Mouse (Mus musculus): ENCODE measurements around the gene Rcl1.

Rcl1 gene

DNA sequence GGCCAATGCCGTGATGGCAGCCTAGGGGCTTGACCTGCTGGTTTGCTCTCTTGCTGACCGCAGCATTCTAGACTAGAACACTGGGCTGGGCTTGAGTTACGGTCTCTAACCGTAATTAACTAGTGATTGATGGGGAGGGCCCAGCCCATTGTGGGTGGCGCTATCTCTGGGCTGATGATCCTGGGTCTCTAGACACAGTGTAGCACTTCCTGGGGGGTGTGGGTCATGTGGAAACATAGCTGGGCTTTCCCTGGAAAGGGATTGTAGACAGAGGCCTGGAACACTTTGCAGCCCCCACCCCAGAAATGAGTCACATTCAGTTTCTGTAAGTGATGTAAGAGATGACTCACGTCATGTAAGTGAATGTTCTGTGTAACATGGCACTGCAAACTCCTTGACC lies 48.9 kb downstream of the Rcl1 start:
- no peak for DNase-seq (ENCODE audit: low spot score in 2 of 2)

DNA sequence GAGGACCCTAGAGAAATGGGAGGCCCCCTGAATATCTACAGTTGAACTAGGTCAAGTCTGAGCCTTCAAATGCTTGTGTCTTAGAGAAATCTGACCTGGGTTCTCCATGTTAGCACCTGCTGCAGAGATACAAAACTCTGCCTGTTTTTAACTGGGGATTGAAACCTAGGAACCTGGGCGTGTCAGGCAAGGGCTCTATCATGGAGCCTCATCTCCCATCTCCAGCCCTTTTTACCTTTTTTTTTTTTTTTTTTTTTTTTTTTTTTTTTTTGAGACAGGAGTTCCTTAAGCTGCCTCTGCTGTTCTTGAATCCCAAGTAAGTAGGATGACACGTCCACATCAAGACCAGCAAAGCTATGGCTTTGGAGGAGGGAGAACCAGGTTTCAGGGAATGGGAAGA lies 50.3 kb downstream of the Rcl1 start:
- no peak for DNase-seq (ENCODE audit: low spot score in 2 of 2)

DNA sequence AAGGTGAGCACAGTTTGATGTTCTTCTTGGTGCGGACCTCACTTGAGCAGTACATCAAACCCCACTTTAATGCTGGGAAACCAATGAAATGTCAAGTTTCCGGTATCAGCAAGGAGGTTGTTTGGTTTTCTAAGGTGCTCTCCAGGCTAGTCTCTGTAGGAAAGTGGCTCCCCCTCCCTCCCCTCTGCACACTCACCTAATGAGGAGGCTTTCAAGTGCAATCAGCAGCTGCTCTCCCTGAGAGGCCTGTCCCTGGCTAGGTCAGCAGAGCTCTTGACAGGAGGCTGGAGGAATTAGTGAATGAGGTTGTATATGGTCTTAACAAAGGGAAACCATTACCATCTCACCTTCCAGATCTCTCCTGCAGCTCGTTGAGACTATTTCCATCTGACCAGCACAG lies 54.4 kb downstream of the Rcl1 start:
- DNase-seq (ENCODE audit: low spot score in 2 of 2), result no peak

DNA sequence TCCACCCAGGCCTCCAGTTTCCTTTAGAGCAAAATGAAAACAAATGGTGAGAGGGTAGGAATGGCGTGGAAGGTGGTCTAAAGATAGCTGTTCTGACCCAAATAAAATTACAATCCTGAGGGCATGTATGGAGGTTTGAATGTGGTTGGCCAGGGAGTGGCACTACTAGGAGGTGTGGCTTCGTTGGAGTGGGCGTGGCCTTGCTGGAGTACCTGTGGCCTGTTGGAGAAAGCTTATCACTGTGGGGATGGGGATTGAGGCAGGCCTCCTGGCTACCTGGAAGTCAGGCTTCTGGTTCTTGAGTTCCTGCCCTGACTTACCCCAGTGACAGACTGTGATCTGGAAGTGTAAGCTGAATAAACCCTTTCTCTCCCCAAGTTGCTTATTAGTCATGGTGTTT lies 55.2 kb downstream of the Rcl1 start:
- DNase-seq (ENCODE audit: low spot score in 2 of 2), result no peak

DNA sequence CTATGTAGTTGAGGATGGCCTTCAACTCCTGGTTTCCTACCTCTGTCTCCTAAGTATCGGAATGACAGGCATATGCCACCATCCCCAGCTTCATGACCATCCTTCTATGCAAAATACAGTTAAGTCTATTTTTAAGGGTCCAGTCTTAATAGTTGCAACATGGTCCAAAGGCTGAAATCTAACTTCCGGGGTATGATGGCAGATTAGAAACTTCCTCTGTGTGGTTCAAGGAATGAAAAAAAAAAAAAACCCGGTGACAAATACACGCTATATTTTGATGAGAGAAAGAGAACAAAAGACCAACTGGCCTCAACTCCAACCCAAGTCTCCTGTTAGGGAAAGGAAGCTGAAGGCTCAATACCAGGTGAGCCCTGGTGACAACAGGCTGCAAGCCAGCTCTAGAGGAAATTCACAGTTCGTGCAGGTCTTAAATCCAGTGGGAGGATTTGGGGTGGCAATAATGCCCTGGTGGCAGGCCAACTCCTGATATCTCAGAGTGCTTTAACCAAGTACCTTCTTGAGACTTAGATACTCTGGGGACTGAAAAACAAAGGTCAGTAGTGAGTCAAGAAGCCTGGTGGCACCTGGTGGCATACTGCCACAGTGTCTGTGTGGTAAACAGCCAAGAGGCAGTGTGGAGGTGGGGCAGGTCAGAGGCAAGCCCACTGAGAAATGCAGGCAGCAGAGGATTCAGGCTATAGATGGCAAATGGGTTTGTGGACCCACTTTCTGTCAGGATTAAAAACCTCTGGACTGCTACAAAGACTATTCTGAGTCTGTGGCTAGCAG lies 56.7 kb downstream of the Rcl1 start:
- no peak for DNase-seq (ENCODE audit: low spot score in 2 of 2)

DNA sequence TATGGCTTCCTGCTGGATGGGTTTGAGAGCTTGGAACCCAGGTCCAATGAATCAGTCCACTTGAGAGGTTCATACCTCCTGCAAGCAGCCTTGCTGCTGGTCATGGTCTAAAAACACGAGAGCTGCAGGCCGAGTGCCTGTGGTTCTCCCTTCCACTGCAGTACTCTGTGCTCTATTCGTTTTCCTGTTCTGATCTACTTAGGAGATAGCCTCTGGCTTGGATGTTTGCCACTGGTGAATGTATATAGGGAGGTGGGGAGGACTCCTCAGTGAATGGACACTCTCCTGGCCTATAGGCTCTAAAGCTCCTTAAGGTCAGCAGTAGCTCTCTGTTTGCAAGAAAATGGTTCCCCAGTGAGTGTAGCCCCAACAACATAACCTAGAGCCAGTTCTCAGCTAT lies 57.3 kb downstream of the Rcl1 start:
- no peak for DNase-seq (ENCODE audit: low spot score in 2 of 2)

DNA sequence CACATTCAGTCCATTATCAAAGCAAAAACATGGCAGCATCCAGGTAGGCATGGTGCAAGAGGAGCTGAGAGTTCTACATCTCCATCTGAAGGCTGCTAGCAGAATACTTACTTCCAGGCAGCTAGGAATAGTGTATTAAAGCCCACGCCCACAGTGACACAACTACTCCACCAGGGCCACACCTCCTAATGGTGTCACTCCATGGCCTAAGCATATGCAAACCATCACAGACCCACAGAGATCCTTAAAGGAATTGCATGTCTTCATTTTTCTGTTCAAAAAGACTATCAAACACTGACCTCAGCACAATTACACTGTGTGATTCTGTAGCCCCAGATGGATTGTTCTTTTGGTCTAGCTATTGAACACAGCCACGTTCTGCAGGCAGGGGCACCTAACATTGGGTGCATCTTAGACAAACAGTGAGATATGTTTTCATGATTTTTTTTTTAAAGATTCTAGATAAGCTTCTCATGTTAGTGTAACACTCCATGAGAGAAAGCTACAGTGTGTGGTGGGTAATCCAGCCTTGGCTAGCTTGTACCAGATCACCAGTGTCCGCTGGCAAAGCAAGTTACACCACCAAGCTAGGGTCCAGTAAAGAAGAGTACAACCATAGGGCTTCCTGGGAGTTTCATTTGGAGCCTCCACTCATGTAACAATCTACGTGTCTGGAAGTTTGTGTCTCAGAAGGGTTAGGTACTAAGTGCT lies 62.8 kb downstream of the Rcl1 start:
- DNase-seq (ENCODE audit: low spot score in 2 of 2), result no peak

DNA sequence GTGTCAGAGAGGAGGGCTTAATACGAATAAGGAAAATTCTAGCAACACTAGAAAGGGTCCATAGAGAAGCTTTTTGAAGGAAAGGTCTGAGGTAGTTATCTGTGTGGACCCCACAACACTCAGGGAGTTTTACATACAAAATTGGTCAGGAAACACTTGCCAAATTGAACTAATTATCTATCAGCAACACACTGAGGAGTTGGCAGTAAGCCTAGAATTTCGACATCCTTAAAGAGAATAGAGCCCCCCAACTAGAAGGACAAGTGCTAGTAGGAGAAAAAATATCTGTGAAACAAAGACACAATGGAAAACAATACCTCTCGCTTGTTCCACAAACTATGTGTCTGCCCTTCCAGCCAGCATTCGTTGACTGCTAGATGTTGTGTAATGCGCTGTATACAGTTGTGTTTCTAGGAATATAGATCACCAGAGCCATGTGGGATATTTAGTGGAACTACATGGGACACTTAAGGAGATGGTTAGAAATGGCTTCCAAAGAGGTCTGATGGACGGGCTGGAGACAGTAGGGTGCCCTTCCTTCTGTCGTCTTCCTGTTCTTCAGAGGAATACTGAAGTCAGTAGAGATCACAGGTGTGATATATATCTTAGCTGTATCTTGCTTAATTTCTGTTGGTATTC lies 63.5 kb downstream of the Rcl1 start:
- DNase-seq (ENCODE audit: low spot score in 2 of 2), result no peak

DNA sequence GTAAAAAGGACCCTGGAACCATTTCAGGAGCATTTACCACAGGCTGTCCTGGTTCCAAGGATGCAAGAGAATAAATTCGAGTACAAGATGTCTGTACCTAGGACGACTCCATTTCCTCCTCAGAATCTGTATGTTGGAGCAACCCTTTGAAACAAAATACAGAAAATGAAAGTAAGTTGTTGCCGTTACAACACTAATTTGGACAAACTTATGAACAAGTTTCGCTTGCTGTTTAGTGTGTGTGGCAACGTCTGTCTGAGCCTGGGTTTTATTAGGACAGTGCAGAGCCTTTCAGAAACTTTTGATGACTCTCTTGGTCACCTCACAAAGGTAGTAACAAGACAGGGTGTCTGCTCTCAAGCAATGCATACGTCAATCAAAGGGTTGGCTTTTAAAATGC lies 66.8 kb downstream of the Rcl1 start:
- DNase-seq (ENCODE audit: low spot score in 2 of 2), result no peak

DNA sequence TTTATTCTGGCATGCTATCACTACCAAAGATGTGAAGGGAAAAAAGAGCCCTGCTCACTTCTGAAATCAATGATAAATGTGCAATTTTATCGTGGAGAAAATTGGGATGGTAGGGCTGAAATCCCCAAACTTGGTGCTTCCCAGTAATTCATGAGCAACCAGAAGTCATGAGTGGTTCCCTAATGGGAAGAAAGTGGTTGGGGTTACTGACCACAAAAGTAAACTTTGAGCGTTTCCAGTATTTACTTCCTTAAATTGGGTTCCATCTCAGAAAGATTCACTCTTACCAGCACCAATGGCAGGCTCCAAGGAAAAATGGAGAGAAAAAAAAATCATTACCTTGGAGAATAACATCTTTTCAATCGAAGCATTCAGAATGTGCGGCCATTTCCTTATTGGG lies 79.2 kb downstream of the Rcl1 start:
- DNase-seq (ENCODE audit: low spot score in 2 of 2), result no peak

DNA sequence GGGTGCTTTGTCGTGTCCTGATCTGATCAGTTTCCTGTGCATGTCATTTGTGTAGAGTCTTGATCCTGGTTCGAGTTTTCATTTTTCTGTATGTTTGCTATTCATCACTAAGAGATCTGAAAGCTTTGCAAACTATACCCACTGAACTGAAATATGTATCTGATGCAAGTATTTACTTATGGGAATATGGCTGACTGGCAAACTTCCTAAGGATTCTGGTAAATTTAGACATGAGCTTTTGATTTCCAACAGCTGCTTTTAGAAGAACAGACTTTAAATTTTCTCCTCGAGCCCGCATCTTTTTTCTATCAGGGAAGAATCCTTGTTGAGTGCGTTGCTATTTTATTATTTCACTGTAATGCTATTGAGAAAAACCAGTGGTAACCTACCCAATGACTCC lies 81.0 kb downstream of the Rcl1 start:
- DNase-seq (ENCODE audit: low spot score in 2 of 2), result no peak

DNA sequence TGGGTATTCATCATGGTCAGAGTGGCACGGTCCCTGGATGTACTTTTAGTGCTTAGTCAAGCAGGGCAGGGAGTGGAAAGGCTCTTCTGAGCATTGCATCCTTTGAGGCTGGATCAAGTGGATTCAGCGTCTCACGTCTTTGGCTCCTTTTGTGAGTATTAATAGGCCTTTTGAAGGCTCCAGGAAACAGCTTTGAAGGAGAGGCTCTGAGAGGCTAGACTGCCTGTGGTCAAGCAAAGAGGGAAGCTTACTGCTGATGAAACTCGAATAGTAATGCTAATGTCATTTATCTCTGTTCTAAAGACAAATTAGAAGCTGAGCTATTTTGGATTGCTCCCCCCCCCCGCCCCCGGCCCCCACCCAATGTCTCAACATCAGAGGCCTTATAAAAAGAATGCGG lies 83.9 kb downstream of the Rcl1 start:
- DNase-seq (ENCODE audit: low spot score in 2 of 2), result no peak

DNA sequence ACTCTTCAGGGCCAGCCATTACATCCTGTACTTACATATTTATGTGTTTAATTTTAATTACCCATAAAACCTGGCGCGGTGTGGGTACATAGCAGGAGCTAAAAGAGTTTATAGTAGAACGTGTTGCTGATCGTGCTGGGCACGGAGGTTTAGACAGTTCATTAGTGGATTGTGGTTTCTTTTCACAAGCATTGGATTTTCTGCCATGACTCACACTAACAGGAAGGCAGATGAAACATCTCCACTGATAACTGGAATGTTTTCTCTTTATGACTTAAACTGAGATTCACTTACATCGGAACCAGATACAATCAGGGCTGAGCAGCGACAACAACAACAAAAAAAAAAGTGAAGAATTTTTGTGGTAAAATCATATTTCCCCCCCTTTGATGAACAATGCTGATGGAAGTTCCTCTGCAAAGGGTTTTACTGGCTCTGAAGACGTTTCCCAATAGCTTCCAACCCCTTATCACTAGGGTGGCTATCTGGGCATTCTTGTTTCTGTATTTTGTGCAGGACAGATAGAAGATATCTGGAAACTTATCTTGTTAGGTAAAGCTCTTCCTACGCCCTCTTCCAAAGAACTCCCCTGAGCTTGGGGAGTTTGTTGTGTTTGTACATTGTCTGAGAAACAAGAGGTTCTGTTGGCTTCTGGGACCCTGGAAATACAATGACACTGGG lies 84.5 kb downstream of the Rcl1 start:
- DNase-seq (ENCODE audit: low spot score in 2 of 2), result no peak

DNA sequence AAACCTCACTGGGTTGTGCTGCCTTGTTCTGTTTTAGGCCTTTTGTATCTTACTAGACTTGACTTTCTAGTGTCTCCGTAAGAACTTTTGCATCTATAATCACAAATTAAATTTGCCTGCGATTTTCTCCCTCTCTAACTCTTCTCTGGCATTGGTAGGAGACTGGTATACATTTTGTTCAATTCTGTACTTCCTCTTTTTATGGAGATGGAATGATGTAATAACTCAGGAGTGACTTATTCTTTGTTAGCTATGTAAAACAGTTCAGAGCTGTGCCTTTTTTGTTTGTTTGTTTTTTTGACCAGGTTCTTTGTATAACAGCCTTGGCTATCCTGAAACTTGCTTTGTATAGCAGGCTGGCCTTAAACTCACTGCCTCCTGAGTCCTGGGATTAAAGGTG lies 87.7 kb downstream of the Rcl1 start:
- no peak for DNase-seq (ENCODE audit: low spot score in 2 of 2)
